Mouse (Mus musculus) embryonic facial prominence, embryonic 12.5 days (tissue): ENCODE measurements around the gene Dvl2. TPM values are rescaled to one million over a fixed set of nuclear protein-coding genes. Genes with fewer than 3 reads are reported as not detected.
"Not testable (repeated sequence)": the region's sequence is repeated elsewhere in the genome, so short reads cannot be mapped to it uniquely, and the experiment has no call there.

Source experiments
- ATAC-seq: fragments of 200-750 bp; cut with Nextera tagmentation; 2 replicates; pipeline ENCODE4 v1.8.0; 2017; ENCODE audit not compliant: insufficient number of reproducible peaks, insufficient read depth, low FRiP score, low TSS enrichment
- H3K27ac ChIP-seq: fragments of 300-500 bp; sonication (generic); 2 replicates; pipeline ENCODE4 v1.5.1; 2016; ENCODE audit warnings: mild to moderate bottlenecking
- H3K27me3 ChIP-seq: fragments of 300-500 bp; sonication (generic); 2 replicates; pipeline ENCODE4 v1.6.1; 2016; ENCODE audit warnings: mild to moderate bottlenecking, moderate library complexity
- H3K36me3 ChIP-seq: fragments of 300-500 bp; sonication (generic); 2 replicates; pipeline ENCODE4 v1.6.1; 2016; ENCODE audit warnings: mild to moderate bottlenecking
- H3K4me1 ChIP-seq: fragments of 300-500 bp; sonication (generic); 2 replicates; pipeline ENCODE4 v1.6.1; 2016
- H3K4me2 ChIP-seq: fragments of 300-500 bp; sonication (generic); replicated peaks from 2 replicates; pipeline ENCODE4 v1.6.1; 2016; ENCODE audit warnings: mild to moderate bottlenecking, moderate library complexity
- H3K4me3 ChIP-seq: fragments of 300-500 bp; sonication (generic); 2 replicates; pipeline ENCODE4 v1.5.1; 2016; ENCODE audit warnings: mild to moderate bottlenecking
- H3K9ac ChIP-seq: fragments of 300-500 bp; sonication (generic); 2 replicates; pipeline ENCODE4 v1.6.1; 2016; ENCODE audit warnings: mild to moderate bottlenecking, moderate library complexity
- H3K9me3 ChIP-seq: fragments of 300-500 bp; sonication (generic); 2 replicates; pipeline ENCODE4 v1.6.1; 2016; ENCODE audit warnings: mild to moderate bottlenecking, moderate library complexity
- WGBS: fragments of 180-500 bp; shearing (Covaris S2); methylation state at CpG from one replicate; pipeline ENCODE4 v1.1.7; 2016; 5-methylcytosine and 5-hydroxymethylcytosine counted together
- polyA plus RNA-seq: library from polyadenylated mRNA; unstranded; fragments of >200 nt; fragmentation: Nextera tagmentation; extraction: Ambion mirVana; gene quantifications from 2 replicates; pipeline ENCODE4 v1.2.1, GENCODE M21; 2016

The Dvl2 gene
- 67.2 and 70.3 TPM in 2 replicates for polyA plus RNA-seq

DNA sequence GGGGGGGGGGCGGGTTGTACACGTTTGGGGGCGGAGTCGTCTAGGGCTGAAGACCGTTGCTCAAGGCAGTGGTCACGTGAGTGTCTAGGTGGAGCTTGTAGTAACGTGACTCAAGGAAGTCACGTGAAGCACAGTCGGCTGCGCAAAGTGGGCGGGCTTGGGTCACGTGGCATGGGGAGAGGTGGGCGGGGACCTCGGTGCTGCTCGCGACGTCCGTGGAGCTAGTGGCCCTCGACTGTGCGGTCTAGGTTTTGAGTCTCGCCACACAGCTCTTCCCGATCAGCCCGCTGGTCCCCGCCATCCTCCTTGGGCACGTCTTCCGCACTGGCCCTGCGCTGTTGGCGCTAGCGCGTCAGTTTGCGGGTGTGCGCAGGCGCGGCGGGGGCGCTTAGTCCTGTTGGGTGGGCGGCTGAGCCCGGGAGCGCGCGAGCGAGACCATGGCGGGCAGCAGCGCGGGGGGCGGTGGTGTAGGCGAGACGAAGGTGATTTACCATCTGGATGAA lies at the start of gene Dvl2:
TSS of gene Dvl2 (plus strand) at position 200 of the 503 bp plus-strand sequence.
- Histone ChIP-seq H3K27ac (peak within 1 kb of the TSS; percentile 98), H3K27me3 (no peaks in the 10 kb centered on the region), H3K9me3 (no peaks in the 10 kb centered on the region), H3K4me3 (peak within 1 kb of the TSS; percentile 81), H3K4me1 (peaks cover 39% of the 10 kb centered on the region), H3K36me3 (peaks cover 36% of the 10 kb centered on the region), H3K9ac (peak within 1 kb of the TSS; percentile 72), H3K4me2 (peak within 1 kb of the TSS; percentile 93)
- ATAC-seq, result peak; percentile 65
- under 1% methylated on average over 47 of the region's 48 CpGs for WGBS

DNA sequence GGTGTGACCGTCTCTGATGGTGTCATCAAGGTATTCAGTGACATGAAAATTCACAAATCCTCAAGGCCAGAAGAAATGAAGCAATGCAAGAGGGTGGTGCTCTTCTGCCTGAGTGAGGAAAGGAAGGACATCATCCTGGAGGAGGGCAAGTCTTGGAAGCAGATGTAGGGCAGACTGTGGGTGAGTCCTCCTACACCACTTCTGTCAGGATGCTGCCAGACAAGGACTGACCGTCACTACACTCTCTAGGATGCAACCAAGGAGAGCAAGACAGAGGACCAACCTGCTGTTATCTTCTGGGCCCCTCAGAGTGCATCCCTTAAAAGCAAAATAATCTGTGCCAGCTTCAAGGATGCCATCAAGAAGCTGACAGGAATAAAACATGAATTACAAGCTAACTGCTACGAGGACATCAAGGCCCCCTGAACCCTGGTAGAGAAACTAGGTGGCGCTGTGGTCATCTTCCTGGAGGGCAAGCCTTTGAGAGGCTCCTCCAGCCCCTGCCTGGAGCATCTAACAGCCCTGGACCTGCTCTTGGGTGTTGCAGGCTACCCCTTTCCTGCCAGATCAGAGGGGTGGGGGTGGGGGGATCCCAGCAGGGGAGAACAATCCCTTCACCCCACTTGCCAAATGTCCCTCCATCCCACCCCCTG lies 49.5 kb upstream of the Dvl2 start:
- Histone ChIP-seq H3K9me3 (no peaks in the 10 kb centered on the region), H3K9ac (no peak overlapping the region), H3K27me3 (no peaks in the 10 kb centered on the region), H3K4me2 (no peak overlapping the region), H3K27ac (no peak overlapping the region), H3K36me3 (0 out of 2 replicates have a peak, but pooled peaks cover under 1% of the 10 kb centered on the region), H3K4me1 (peaks cover 11% of the 10 kb centered on the region), H3K4me3 (no peak overlapping the region)
- no peak for ATAC-seq
- WGBS, result 42% methylated on average over 4 of the region's 4 CpGs

DNA sequence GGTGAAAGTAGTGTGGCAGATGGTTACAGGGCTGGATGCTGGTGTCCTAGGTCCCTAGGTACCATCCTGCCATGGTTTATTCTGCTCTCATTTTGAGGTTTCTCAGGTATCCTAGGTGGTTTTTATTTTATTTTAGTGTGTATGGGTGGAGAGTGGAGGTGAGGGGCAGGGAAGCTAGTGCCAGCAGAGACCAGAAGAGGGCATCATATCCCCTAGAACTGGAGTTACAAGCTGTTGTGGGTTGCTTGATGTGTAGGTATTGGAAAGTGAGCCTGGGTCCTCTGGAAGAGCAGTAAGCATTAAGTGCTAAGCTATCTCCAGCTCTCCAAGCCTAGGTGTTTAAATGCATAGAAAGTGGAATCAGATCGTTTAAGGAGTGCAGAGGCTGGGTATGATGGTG lies 48.1 kb upstream of the Dvl2 start:
- no peak for ATAC-seq
- 35% methylated on average over 1 of the region's 1 CpGs for WGBS
- no peak overlapping the region for H3K4me3 ChIP-seq
- no peaks in the 10 kb centered on the region for H3K27me3 ChIP-seq
- H3K4me2 ChIP-seq, result no peak overlapping the region
- no peaks in the 10 kb centered on the region for H3K36me3 ChIP-seq
- H3K9ac ChIP-seq, result no peak overlapping the region
- H3K27ac ChIP-seq, result no peak overlapping the region
- H3K4me1 ChIP-seq, result peaks cover 4% of the 10 kb centered on the region; the same call in 1 of the 2 replicates
- H3K9me3 ChIP-seq, result no peaks in the 10 kb centered on the region

DNA sequence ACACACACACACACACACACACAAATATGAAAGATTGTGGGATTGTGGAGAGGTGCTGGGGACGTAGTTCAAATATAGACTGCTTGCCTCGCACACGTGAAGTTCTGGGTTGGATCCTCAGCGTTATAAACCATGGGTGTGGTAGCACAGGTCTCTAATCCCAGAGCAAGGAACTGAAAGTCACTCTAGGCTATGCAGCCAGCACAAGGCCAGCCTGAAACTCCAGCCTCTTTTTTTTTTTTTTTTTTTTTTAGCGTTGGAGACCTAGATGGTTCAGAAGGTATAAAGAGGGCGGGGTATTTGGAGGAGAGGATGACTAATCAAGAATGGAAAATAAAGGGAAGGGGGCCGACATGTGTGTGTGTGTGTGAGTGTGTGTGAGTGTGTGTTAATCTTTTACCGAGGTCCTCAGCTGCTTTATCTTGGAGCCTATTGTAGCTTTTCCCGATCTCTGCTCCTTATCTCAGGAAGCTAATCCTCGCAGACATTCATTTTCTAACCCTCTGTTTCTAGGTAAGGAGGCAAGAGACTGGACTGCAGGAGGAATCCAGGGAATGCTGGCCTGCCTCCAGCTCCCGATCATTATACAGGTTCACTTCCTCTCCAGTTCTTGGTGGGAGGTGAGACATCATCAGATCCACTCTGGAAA lies 47.0 kb upstream of the Dvl2 start:
- Histone ChIP-seq H3K4me2 (no peak overlapping the region), H3K4me1 (peaks cover 4% of the 10 kb centered on the region; the same call in 1 of the 2 replicates), H3K36me3 (no peaks in the 10 kb centered on the region), H3K9me3 (no peaks in the 10 kb centered on the region), H3K9ac (no peak overlapping the region), H3K4me3 (no peak overlapping the region), H3K27ac (no peak overlapping the region), H3K27me3 (no peaks in the 10 kb centered on the region)
- no peak for ATAC-seq
- 65% methylated on average over 11 of the region's 11 CpGs for WGBS

DNA sequence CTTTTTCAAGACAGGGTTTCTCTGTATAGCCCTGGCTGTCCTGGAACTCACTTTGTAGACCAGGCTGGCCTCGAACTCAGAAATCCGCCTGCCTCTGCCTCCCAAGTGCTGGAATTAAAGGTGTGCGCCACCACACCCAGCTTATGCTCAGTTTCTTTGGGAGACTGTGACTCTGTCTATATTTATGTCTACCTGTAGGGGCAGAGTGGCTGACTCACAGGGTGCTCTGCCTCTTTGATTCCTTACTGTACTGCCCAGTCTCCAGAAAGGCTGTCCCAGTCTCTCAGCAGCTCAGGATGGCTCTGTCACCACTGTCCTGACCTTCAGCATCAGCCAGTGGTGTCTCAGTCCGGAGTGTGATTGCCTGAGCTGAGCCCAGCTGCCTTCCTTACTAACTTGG lies 44.8 kb upstream of the Dvl2 start:
- not testable (repeated sequence) for H3K9ac ChIP-seq, H3K4me2 ChIP-seq, H3K4me1 ChIP-seq, H3K9me3 ChIP-seq, H3K36me3 ChIP-seq, H3K4me3 ChIP-seq, H3K27me3 ChIP-seq, H3K27ac ChIP-seq, ATAC-seq
- 80% methylated on average over 4 of the region's 4 CpGs for WGBS

DNA sequence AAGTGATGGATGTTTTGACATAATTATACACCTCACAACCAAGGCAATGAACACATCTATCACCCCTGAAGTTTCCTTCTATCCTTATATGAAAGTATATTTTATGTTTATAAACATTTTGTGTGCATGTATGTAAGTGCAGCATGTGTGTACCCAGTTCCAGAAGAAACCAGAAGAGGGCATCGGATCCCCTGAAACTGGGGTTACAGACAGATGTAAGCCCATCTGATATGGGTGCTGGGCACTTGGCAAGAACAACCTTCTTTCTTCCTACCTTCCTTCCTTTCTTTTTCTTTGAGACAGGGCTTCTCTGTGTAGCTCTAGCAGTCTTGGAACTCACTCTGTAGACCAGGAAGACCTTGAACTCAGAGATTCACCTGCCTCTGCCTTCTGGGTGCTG lies 44.2 kb upstream of the Dvl2 start:
- Histone ChIP-seq H3K4me3 (no peak overlapping the region), H3K4me1 (no peaks in the 10 kb centered on the region), H3K27ac (no peak overlapping the region), H3K4me2 (no peak overlapping the region), H3K36me3 (no peaks in the 10 kb centered on the region), H3K9ac (no peak overlapping the region), H3K9me3 (no peaks in the 10 kb centered on the region), H3K27me3 (peaks cover 10% of the 10 kb centered on the region; the same call in 1 of the 2 replicates)
- WGBS, result 56% methylated on average over 1 of the region's 1 CpGs
- no peak for ATAC-seq

DNA sequence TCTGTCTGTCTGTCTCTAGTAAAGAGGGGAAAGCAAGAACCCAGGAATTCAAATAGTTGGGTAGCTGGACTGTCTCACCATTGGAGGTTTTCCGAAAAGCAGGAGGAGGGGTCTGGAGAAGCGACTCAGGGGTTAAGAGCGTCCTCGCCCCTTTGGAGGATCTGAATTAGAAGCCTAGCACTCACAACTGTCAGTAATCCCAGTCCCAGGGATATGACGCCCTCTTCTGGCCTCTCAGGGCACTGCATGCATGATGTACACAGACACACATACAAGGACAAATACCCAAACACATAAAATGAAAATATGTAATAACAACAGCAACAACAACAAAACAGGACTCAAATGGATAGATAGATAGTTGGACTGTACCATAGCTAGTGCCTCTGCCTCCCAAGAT lies 39.8 kb upstream of the Dvl2 start:
- no peaks in the 10 kb centered on the region for H3K9me3 ChIP-seq
- no peak overlapping the region for H3K9ac ChIP-seq
- H3K27ac ChIP-seq, result no peak overlapping the region
- no peak overlapping the region for H3K4me2 ChIP-seq
- H3K4me3 ChIP-seq, result no peak overlapping the region
- 34% methylated on average over 5 of the region's 5 CpGs for WGBS
- ATAC-seq, result no peak
- peaks cover 4% of the 10 kb centered on the region; the same call in 1 of the 2 replicates for H3K4me1 ChIP-seq
- H3K27me3 ChIP-seq, result peaks cover 52% of the 10 kb centered on the region
- H3K36me3 ChIP-seq, result no peaks in the 10 kb centered on the region

DNA sequence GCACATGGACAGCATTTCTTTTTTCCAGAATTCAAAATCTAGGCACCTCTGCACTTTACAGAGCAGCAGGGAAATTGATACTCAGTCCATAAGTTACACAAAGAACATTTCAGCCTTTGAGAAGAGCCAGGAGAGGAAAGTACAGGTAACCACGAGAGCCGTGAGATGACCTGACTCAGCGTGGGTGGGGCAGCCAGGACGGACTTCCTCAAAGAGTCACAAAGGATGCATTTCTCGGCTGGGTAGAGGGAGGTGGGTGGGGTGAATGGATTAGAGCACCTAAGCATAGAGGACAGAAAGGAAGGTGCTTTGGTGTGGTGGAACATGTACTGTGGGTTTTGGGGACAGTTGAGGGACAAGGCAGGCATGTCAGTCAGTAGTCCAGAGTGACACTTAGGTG lies 38.6 kb upstream of the Dvl2 start:
- Histone ChIP-seq H3K4me2 (no peak overlapping the region), H3K27me3 (peaks cover 64% of the 10 kb centered on the region), H3K4me1 (peaks cover 8% of the 10 kb centered on the region; the same call in 1 of the 2 replicates), H3K4me3 (no peak overlapping the region), H3K36me3 (no peaks in the 10 kb centered on the region), H3K9me3 (no peaks in the 10 kb centered on the region), H3K9ac (no peak overlapping the region), H3K27ac (no peak overlapping the region)
- WGBS, result 37% methylated on average over 5 of the region's 5 CpGs
- ATAC-seq, result no peak

DNA sequence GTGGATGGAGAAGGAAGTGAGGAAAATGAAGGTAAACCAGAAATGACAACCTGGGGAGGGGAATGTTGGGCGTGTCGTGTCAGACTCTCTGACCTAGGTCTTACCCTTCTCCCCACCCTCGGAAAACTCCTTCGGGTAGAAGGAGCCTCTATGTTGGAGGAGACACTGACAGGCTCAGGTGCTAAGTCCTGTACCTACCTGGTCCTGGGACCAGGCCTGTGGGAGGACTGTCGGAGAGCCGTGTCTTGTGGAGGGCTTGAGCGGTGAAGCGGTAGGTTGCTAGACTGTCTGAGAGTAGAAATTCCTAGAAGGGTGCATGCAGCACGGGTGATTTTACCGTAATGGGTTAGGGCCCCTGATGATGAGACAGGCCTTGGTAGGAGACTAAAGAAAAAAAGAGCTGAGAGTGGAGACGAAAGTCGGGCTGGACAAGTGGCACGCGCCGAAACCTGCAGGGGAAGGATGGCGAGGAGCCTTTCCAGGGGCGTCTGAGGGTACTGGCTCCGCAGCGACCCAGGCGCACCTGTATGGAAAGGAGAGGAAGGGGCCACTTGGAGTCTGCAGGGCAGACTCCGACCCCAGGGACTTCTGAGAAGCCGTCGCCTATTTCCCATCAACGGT lies 35.6 kb upstream of the Dvl2 start, which contains the start of gene Cldn7:
TSS of gene Cldn7 (plus strand) at position 130 of the 621 bp plus-strand sequence.
- Histone ChIP-seq H3K9me3 (no peaks in the 10 kb centered on the region), H3K4me3 (peak within 1 kb of the TSS; percentile 37), H3K4me1 (peaks cover 8% of the 10 kb centered on the region; the same call in 1 of the 2 replicates), H3K27ac (0 out of 2 replicates have a peak within 1 kb of the TSS, but pooled peaks have one; percentile 52), H3K27me3 (peaks cover 75% of the 10 kb centered on the region), H3K9ac (no peak within 1 kb of the TSS), H3K4me2 (peak within 1 kb of the TSS; percentile 28), H3K36me3 (peaks cover 22% of the 10 kb centered on the region)
- WGBS, result 10% methylated on average over 24 of the region's 24 CpGs
- no peak for ATAC-seq

DNA sequence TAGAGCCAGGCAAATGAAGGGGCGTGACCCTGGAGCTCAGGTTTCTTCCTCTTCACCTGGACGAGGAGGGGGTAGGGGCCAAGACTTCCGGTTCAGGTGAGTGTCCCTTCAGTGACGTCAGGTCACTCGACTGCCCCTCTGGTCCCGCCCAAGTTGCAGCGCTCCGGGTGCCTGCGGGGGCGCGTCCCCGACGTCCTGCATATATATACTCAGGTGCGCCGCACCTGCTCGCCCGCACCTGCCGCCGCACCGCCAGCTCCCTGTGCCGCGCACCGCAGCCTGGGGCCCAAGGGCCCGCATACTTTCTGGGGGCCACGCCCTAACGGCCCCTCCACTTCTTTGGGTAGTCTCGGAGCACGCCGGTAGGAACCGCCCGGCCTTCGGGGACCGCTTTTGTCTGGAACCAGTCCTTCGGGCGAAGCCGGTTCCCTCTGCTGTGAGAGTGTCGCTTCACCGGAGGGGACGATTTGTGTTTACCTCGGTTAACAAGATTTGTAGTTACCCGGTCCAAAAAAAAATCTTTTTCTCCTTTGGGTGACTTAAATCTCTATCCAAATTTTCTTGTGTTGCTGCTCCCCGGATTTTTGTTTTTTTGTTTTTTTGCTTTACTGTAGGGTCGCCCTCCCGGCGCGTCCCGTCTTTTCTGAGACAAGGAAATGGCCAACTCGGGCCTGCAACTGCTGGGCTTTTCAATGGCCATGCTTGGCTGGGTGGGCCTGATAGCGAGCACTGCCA lies 35.0 kb upstream of the Dvl2 start:
- 0 out of 2 replicates have a peak overlapping the region, but pooled peaks have one; percentile 52 for H3K27ac ChIP-seq
- peaks cover 74% of the 10 kb centered on the region for H3K27me3 ChIP-seq
- ATAC-seq, result no peak
- H3K9me3 ChIP-seq, result no peaks in the 10 kb centered on the region
- 3% methylated on average over 46 of the region's 49 CpGs for WGBS
- peak overlapping the region; percentile 37 for H3K4me3 ChIP-seq
- H3K9ac ChIP-seq, result no peak overlapping the region
- peaks cover 8% of the 10 kb centered on the region; the same call in 1 of the 2 replicates for H3K4me1 ChIP-seq
- H3K4me2 ChIP-seq, result peak overlapping the region; percentile 53
- H3K36me3 ChIP-seq, result peaks cover 29% of the 10 kb centered on the region
